Mouse (Mus musculus) bone marrow, adult 2 months (tissue): ENCODE measurements around the gene Syndig1. TPM values are rescaled to one million over a fixed set of nuclear protein-coding genes. Genes with fewer than 3 reads are reported as not detected.

Source experiments
- H3K27ac ChIP-seq: fragments of 200-500 bp; 2 replicates; pipeline ENCODE4 v1.5.1; 2012; ENCODE audit warnings: low read depth, mild to moderate bottlenecking, control low read depth, inconsistent platforms, low read length; ENCODE audit not compliant: control insufficient read depth, poor library complexity, insufficient read depth
- H3K4me1 ChIP-seq: fragments of 200-500 bp; 2 replicates; pipeline ENCODE4 v1.6.1; 2011; ENCODE audit warnings: low read length; ENCODE audit not compliant: control insufficient read depth, insufficient read depth
- H3K4me3 ChIP-seq: fragments of 200-500 bp; replicated peaks from 2 replicates; pipeline ENCODE3; 2011; ENCODE audit warnings: mild to moderate bottlenecking, low read depth, low read length, control low read depth; ENCODE audit not compliant: control insufficient read depth
- CTCF ChIP-seq: fragments of 200-500 bp; IDR thresholded peaks from 2 replicates; pipeline ENCODE4 v1.5.1; 2011; ENCODE audit warnings: low read length, control low read depth; ENCODE audit not compliant: control insufficient read depth, insufficient read depth
- POLR2A ChIP-seq: fragments of 200-500 bp; IDR thresholded peaks from 2 replicates; pipeline ENCODE4 v1.6.1; 2011; ENCODE audit warnings: low read depth, mild to moderate bottlenecking, control low read depth, low read length, borderline replicate concordance; ENCODE audit not compliant: control insufficient read depth
- WGBS: fragments of 180-500 bp; shearing (Covaris S2); methylation state at CpG from one replicate; pipeline ENCODE4 v1.1.7; 2018; 5-methylcytosine and 5-hydroxymethylcytosine counted together
- polyA plus RNA-seq: library from polyadenylated mRNA; stranded (reverse); fragments of >200 nt; gene quantifications from 2 replicates; pipeline ENCODE4 v1.2.4, GENCODE M21; 2011; ENCODE audit warnings: low replicate concordance; ENCODE audit not compliant: missing spikeins, insufficient read depth, insufficient read length

The Syndig1 gene
- polyA plus RNA-seq, 1 experiment = not detected

DNA sequence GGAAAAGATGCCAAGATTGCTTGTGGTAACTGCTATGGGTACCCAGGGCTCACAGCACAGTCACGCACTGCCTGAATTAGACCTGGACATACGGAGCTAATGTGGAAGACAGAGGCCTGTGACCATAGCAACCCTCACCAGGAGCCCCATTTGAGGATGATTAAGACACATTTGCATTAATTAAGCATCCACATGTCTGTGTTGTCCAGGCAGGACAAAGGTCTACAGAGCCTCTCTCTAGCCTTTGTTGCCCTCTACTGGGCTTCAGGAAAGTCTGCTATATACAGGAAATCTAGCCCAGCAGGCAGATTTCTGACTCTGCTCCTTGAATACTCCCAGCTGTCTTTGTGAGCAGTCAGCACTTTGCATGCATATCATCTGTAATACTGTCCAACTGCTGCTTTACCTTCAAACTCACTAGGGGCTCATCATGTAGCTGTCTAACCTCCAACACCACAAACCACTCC, 194.9 kb downstream of the Syndig1 start:
- H3K27ac ChIP-seq = no peak overlapping the region
- no peaks in the 10 kb centered on the region for H3K4me1 ChIP-seq
- no peak overlapping the region for H3K4me3 ChIP-seq
- 60% methylated on average over 2 of the region's 2 CpGs for WGBS
- TF ChIP-seq CTCF (no peak), POLR2A (no peak)

DNA sequence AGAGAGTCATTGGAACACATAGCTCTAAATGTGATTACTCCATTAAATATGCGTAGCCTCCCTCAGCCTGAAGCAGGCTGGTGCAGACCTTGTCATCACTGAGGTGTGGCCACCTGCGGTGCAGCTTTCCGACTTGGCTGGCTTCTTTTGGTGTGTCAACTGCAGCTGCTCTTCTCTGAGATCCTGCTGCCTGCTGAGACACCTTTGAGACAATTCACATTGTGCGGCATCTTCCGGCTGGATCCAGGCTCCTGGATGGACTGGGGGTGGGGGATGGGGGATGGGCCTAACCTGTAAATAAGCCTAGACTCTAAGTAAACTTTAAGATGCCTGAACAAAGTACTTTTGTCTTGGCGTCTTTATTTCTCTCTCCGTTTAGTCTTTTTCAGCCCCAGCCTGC, 214.5 kb downstream of the Syndig1 start:
- H3K4me1 ChIP-seq = no peaks in the 10 kb centered on the region
- H3K27ac ChIP-seq = no peak overlapping the region
- TF ChIP-seq POLR2A = no peak
- no peak for TF ChIP-seq CTCF
- H3K4me3 ChIP-seq = no peak overlapping the region
- 90% methylated on average over 7 of the region's 7 CpGs for WGBS

Other genes starting within 250 kb of the Syndig1 start
- not detected in 2 replicates for gene C530025M09Rik, start 2.0 kb downstream of the Syndig1 start, polyA plus RNA-seq